Mouse (Mus musculus) embryonic fibroblast, embryonic 13.5 days (primary cell): ENCODE data around the gene Aldh6a1.

Experiments used
- CTCF ChIP-seq: IDR thresholded peaks from 2 replicates; pipeline ENCODE4 v1.5.1; 2011; ENCODE audit warnings: mild to moderate bottlenecking, control low read depth, low read length, moderate library complexity, borderline replicate concordance; ENCODE audit not compliant: insufficient read depth
- POLR2A ChIP-seq: IDR thresholded peaks from 2 replicates; pipeline ENCODE4 v1.6.1; 2011; ENCODE audit warnings: low read depth, mild to moderate bottlenecking, control low read depth, low read length, moderate library complexity

GRCm38 (mm10) chr12:84438697-84439096 is 12.1 kb downstream of the Aldh6a1 start:
- no peak for TF ChIP-seq POLR2A
- TF ChIP-seq CTCF = no peak
